Mouse (Mus musculus): ENCODE results near the gene Mt3. TPM values are rescaled to one million over a fixed set of nuclear protein-coding genes. Genes with fewer than 3 reads are reported as not detected.

Mt3 gene
- polyA plus RNA-seq, 1 experiment: 1.3 TPM

DNA sequence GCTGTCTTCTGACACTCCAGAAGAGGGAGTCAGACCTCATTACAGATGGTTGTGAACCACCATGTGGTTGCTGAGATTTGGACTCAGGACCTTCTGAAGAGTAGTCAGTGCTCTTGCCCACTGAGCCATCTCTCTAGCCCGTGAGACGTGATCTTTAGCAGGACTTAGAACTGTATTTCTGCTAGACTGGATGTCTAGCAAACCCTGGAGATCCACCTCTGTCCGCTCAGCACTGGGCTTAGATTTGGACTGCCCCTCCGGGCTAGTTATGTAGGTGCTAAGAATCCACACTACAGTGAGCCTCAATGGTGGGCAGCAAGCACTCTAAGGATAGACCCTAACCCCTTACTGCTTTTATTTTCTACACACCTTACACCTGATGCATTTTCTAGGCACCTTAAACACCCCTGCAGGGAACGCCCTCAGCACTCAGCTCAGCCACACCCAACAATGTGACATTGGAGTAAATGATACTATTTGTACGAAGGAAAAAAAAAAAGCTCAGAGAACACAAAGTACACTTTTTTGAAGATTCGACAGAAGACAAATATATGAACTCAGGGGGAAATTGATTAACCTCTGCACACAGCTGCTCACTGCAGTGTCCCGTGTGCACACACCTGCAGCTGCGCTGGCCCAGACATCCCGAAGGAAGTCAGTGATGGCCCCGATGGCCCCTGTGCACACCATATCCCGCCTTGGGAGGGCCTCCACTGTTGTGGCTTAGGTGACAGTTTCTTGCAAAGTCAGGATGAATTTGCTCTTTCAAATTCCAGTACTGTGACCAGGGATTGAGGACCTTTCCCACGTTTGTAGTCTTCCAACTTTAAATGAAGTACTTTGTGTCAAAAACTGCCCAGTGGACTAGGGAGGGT, 29.9 kb downstream of the Mt3 start:
- DNase-seq (ENCODE audit: low read depth, low spot score): no peak
- 37% methylated on average over 13 of the region's 13 CpGs for WGBS

DNA sequence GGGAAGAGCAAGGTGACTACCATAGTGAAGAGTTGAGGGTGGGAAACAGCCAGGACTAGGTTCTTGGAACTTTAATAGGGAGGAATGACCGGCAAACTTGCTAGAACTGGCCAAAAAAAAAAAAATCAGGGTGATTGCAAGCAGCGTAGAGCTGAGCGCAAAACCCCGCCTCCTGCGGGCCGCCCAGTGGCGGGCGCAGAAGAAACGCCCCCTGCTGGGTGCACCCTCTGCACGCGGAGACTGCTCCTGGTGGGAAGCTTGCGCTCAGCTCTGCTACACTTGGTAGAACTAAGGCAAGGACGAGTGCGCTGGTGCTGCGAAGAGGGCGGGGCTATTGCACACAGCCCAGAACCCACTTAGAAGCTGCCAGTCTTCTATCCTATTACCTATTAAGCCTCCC, 30.7 kb downstream of the Mt3 start:
- no peak for DNase-seq (ENCODE audit: low read depth, low spot score)
- under 1% methylated on average over 16 of the region's 16 CpGs for WGBS

DNA sequence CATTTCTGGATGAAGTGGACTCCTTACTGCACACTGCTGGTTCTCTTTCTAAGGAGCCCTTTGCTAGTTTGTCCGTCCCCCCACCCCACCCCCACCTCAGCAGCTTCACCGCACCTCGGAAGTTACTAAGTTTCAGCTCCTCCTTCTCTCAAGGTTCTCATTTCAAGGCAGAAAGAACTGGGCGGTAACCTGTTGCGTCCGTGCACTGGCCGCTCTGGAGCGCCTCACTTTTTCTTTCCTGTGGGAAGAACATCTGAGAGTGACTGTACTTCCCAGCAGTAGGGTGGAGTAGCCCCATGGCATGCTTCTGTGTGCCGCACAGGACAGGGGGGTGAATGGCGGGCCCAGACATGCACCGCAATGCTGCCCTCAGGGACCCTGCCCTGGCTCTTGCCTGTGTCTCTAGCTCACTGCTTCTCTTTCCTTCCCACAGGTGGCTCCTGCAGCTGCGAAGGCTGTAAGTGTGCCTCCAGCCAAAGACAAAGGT, 32.0 kb downstream of the Mt3 start:
- DNase-seq (ENCODE audit: low read depth, low spot score): no peak
- whole genome bisulfite sequencing: 34% methylated on average over 12 of the region's 12 CpGs

DNA sequence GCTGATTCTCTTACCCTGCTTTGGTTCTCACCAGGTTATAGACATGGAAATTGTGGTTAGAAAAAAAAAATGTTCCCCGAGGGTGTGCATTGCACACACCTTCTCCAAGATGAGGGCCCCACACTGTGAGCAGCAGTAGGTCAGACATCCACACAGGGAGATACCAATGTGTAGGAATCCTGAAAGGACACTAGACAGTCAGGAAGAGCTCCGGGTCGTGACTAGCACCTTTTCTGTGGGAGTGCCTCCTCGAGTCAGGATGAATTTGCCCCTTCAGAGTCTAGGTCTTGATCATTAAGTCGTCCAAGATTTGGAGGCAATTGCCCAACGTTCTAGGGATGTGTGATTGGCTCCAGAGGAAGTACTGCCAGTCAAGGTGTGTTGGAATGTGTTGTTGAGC, 33.4 kb downstream of the Mt3 start:
- 49% methylated on average over 6 of the region's 6 CpGs for WGBS
- DNase-seq (ENCODE audit: low read depth, low spot score): no peak

DNA sequence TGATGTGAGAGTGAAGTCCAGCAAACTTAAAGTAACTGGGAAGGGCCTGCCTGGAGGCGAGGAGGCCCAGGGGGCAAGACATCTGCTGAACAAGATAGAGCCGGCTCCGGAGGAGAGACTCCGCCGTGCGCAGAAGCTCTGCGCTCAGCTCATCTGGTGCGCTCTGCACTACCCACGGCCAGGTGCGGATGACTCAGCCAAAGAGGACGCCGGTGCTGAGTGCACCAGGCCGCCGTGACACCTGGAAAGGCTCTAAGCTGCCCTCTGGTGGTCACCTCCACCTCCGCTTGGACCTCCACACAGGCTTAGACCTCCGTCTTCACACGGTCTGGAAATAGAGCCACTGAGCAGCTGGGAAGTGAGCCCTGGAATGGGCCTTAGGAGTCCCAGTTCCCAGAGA, 34.1 kb downstream of the Mt3 start:
- DNase-seq (ENCODE audit: low read depth, low spot score): no peak
- 10% methylated on average over 17 of the region's 17 CpGs for WGBS

DNA sequence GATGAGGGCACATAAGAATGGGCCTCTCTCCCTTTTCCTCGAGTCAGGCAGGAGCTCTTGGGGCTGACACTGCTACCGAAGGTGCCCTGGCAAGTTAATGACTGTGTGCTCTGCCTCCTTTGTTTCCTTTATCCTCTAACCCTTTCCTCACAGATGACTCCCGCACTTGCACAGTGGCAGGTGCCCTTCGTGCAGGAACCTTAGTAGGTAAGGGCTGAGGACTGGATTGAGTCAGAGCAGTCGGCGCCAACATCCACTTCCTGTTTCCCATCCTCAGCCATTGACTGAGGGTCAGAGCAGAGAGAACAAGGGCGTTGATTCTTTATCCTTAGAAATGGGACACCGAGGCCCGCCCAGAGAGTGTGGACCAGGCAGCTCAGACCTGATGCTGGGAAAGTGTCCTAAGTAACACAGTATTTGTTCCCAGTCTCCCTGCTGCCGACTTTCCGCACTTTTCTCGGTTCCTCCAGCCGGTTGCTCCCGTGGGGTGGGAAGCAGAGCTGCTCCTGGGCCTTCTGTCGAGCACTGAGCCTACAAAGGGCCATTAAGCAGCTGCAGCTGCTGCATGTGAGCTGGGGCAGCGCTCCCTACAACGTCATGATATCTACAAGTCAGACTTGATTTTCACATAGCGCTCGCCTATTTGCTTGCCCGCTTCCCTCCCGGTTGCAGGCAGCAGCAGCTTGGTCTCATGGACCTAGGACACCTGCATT, 35.0 kb downstream of the Mt3 start:
- 55% methylated on average over 21 of the region's 21 CpGs for WGBS
- DNase-seq (ENCODE audit: low read depth, low spot score): no peak

DNA sequence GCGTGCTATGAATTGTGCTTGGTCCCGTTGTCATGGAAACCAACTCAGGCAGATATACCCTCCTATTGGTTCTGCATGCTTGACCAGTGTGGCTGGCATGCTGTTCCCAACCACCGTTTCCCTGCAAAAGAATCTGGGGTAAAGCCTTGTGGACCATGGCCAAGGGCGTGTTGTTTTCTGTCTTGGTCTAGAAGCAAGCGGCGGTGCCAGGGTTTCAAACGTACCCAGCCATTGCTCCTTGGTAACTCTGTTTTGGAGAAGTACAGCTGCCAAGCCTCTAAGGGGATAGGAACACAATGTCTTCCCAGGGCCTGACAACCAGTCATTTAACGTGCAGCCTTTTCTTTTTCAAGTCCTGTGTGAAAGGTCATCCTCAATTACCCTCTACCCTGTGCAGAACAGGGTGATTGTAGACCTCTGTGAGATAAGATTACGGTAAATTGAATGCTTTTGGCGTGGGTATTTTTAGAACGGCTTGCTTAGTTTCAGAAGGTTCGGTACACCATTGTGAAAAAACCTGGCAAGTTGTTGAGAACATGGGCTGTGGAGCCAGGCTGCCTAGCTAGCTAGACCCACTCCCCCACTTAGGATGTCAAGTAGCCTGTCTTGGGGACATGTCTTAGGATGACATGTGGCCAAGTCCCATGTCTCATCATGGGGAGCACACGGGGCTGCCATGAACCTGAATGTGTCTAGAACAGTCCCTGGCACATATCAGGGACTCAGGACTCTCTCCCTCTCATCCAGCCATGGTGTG, 37.0 kb downstream of the Mt3 start:
- WGBS: 45% methylated on average over 13 of the region's 13 CpGs
- no peak for DNase-seq (ENCODE audit: low read depth, low spot score)

DNA sequence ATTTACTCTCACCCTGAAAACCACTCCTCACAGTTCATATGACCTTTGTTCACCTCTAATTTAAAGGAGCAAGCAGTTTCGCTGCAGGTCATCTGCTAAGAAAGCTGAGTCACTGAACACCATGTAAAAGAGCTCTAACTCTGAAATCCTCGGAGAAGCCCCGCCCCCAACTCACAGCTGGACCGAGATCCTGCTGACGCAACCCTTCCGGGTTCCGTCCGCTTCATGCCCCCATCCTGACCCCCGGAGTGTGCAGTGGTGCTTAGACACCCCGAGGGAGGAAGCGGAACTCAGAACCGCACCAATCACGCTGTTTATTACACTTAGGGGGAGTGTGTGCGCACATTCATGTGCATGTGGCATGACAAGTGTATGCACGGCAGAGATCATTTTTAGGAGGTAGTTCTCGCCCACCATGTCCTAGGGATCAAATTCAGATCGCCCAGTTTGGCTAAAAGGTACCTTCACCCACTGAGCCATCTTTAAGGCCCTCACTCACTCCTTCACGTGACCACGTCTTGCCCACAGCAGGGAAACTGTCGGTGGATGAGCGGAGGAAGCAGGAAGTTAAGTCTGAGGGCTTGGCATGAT, 38.8 kb downstream of the Mt3 start:
- DNase-seq (ENCODE audit: low read depth, low spot score): no peak
- 13% methylated on average over 21 of the region's 21 CpGs for WGBS

DNA sequence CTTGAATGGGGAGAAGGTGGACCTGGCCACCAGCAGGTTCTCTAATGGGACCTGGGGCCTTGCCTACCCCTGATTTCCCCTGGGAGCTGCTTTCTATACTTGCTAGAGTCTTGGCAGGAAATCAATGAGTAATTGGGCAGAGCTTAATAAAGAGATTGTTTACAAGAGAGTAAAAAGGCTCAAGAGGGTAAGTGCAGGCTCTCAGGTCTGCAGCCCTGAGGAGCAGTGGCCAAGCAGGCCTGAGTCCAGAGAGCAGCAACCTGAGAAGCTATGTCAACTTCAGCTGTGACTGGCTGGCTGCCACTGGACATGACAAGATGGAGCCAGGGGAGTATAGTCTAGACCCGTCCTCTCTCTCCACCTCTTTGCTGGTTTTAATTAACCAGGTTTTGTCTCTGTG, 40.5 kb downstream of the Mt3 start:
- no peak for DNase-seq (ENCODE audit: low read depth, low spot score)
- 90% methylated on average over 1 of the region's 1 CpGs for WGBS

DNA sequence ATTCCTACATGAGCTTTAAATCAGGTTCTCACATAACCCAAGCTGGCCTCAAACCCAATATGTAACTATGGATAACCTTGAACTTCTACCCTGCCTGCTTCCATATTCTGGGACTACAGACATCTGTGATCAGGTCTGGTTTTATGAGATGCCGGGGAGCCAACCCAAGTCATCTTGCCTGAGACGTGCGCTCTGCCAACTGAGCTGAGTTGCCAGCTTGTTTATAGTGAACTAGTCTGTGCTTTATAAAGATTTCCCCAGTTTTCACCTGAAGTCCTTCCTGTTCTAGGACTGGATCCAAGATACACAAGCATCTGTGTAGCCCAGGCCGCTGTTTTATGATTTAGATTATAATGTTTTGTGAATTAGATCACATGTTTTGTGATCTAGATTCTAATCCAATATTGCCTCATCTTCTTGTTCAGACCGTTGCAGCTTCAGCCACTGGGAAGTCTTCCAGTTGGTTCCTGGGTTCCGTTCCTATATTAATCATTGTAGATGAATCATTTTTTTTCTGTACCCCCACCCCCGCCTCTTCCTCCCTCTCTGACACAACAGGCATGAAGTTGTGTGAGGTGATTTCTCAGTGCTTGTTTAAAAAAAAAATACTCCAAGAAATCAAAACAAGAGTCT, 42.3 kb downstream of the Mt3 start:
- WGBS: 16% methylated on average over 7 of the region's 7 CpGs

DNA sequence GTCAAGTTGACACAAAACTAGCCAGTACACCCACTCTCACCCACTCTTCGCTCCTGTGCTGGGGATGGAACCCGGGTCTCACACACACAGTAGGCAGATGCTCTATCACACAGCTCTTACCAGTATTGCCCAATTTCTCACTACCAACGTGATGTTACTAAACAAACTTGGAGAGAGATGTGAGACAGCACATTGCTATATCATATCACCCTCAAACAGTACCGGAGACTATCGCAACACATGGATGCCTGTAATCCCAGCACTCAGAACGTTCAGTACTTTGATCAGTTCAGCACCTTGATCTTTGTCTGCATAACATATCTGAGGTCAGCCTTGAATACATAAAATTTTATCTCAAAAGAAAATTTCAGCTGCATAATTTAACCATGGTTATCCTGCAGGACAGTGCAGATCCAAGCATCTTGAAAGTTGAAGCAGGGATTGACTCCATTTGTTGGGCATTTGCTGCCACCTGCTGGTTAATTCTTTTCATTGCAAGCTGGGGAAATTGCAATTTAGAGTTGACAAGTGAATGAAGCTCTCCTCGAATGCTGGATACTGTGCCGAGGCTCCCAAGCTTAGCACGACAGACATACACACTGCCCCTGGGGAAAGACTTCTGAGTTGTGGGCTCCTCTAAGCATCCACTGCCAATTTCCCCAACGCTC, 46.9 kb downstream of the Mt3 start:
- no peak for DNase-seq (ENCODE audit: low read depth, low spot score)
- 46% methylated on average over 10 of the region's 10 CpGs for WGBS

More for the DNA sequence above, 42.3 kb downstream of the Mt3 start:
- DNase-seq (ENCODE audit: low read depth, low spot score): no peak

Other genes with a start within 250 kb of the Mt3 start
- gene Amfr, start 139.8 kb upstream of the Mt3 start, polyA plus RNA-seq (2012; rRNA removed): 73.3 and 87.2 TPM in 2 replicates
- gene Nudt21, start 115.6 kb upstream of the Mt3 start, polyA plus RNA-seq (2012; rRNA removed): 20.5 and 27.0 TPM in 2 replicates
- gene Ogfod1, start 115.4 kb upstream of the Mt3 start, polyA plus RNA-seq (2012; rRNA removed): 5.3 and 7.5 TPM in 2 replicates
- 6.5 TPM in 2 replicates for gene Bbs2, start 53.7 kb upstream of the Mt3 start, polyA plus RNA-seq (2012; rRNA removed)
- gene Mt4, start 15.4 kb upstream of the Mt3 start, polyA plus RNA-seq (2012; rRNA removed): 0.35 TPM in 1 of 2 replicates, not detected in the other
- 88.8 and 175 TPM in 2 replicates for gene Mt2, start 20.1 kb downstream of the Mt3 start, polyA plus RNA-seq (2012; rRNA removed)
- gene Mt1, start 26.5 kb downstream of the Mt3 start, polyA plus RNA-seq (2012; rRNA removed): 839 and 1,256 TPM in 2 replicates
- gene Nup93, start 62.0 kb downstream of the Mt3 start, polyA plus RNA-seq (2012; rRNA removed): 18.8 and 20.0 TPM in 2 replicates
- 0.05 and 0.21 TPM in 2 replicates for gene Slc12a3, start 176.6 kb downstream of the Mt3 start, polyA plus RNA-seq (2012; rRNA removed)
- gene Herpud1, start 233.8 kb downstream of the Mt3 start, polyA plus RNA-seq (2012; rRNA removed): 170 and 227 TPM in 2 replicates

Measured in large intestine, adult 2 months (tissue).